Mouse (Mus musculus) lung, adult 2 months (tissue): Measurements from ENCODE around the gene Gsg1l2. TPM values are rescaled to one million over a fixed set of nuclear protein-coding genes. Genes with fewer than 3 reads are reported as not detected.
A peak's percentile ranks its signal among the peaks of the same experiment; 100 is the strongest.

Experiments used
- DNase-seq: peaks from one replicate; pipeline ENCODE4 v3.0.0; 2022
- H3K4me1 ChIP-seq: fragments of 200-500 bp; 2 replicates; pipeline ENCODE4 v1.6.1; 2011; ENCODE audit warnings: low read length; ENCODE audit not compliant: control insufficient read depth, insufficient read depth
- H3K4me3 ChIP-seq: fragments of 200-500 bp; replicated peaks from 2 replicates; pipeline ENCODE3; 2011; ENCODE audit warnings: low read depth, mild to moderate bottlenecking, control low read depth, low read length; ENCODE audit errors: extremely low read depth
- CTCF ChIP-seq: fragments of 200-500 bp; IDR thresholded peaks from 2 replicates; pipeline ENCODE4 v1.5.1; 2011; ENCODE audit warnings: mild to moderate bottlenecking, low read length, control low read depth; ENCODE audit not compliant: insufficient read depth
- POLR2A ChIP-seq: fragments of 200-500 bp; IDR thresholded peaks from 2 replicates; pipeline ENCODE4 v1.6.1; 2011; ENCODE audit warnings: low read depth, mild to moderate bottlenecking, control low read depth, low read length, borderline replicate concordance; ENCODE audit errors: extremely low read depth
- WGBS: fragments of 180-500 bp; shearing (Covaris S2); methylation state at CpG from one replicate; pipeline ENCODE4 v1.1.7; 2018; 5-methylcytosine and 5-hydroxymethylcytosine counted together
- polyA plus RNA-seq: library from polyadenylated mRNA; depleted of rRNA; stranded (reverse); fragments of >200 nt; gene quantifications from 2 replicates; pipeline ENCODE4 v1.2.3, GENCODE M21; 2012

Gene Gsg1l2
- polyA plus RNA-seq, 1 experiment, result not detected

- no peak for TF ChIP-seq POLR2A
- TF ChIP-seq CTCF, result no peak; the same call in 1 of the 2 replicates
- Histone ChIP-seq H3K4me3 (no peak overlapping the region), H3K4me1 (no peaks in the 10 kb centered on the region)
- WGBS, result 57% methylated on average over 15 of the region's 15 CpGs
- DNase-seq, result no peak
Observed at GRCm38 (mm10) chr11:67757373-67758167, 16.8 kb upstream of the Gsg1l2 start.

DNA sequence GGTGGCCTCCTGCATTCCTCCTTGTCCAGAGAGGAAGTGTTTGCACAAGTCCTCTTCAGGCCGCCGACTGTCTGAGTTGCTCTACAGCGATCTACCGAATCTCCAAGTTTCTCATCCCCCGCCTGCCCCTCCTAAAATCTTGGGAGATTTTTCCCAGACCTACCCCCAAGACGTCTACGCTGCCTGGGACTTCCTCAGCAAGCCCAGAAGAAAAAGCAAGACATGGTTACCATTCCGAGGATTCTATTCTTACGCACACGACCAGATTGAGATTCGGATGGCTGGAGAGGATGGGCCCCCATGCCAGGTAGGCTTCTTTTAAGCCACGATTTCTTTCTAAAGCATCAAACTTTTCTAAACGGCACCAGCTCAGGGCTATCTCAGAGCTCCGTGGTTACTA is 3.4 kb upstream of the Gsg1l2 start, which contains the start of gene Glp2r:
Gene Glp2r (minus strand): TSS at position 101 of the 400 bp plus-strand sequence.
- H3K4me3 ChIP-seq, result no peak within 1 kb of the TSS
- 59% methylated on average over 14 of the region's 14 CpGs for WGBS
- DNase-seq, result no peak
- no peaks in the 10 kb centered on the region for H3K4me1 ChIP-seq
- TF ChIP-seq POLR2A (no peak), CTCF (no peak)

GRCm38 (mm10) chr11:67771691-67772090 is 2.7 kb upstream of the Gsg1l2 start:
- TF ChIP-seq POLR2A (no peak), CTCF (no peak)
- H3K4me3 ChIP-seq, result no peak overlapping the region
- DNase-seq, result no peak
- WGBS, result 71% methylated on average over 2 of the region's 2 CpGs
- no peaks in the 10 kb centered on the region for H3K4me1 ChIP-seq

DNA sequence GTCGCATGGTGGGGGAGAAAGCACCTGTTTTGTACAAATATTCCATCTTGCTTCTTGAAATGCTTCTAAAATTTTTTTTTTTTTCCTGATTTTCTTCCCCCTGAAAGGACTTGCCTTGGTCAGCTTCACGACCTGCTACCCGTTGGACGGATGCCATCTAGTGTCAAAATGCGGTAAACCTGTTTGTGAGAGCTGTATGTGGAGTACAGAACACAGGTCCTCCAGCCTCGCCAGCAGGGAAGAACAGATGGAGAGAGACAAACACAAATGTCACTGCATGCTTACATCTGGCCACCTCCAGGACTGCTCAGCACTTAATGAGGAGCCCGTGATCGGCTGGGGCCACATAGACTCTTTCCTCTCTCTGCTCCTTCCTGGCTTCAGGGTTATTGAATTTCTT is 1.8 kb upstream of the Gsg1l2 start:
- DNase-seq, result no peak
- WGBS, result 17% methylated on average over 8 of the region's 8 CpGs
- H3K4me1 ChIP-seq, result no peaks in the 10 kb centered on the region
- H3K4me3 ChIP-seq, result no peak overlapping the region
- TF ChIP-seq CTCF, result no peak
- TF ChIP-seq POLR2A, result no peak

DNA sequence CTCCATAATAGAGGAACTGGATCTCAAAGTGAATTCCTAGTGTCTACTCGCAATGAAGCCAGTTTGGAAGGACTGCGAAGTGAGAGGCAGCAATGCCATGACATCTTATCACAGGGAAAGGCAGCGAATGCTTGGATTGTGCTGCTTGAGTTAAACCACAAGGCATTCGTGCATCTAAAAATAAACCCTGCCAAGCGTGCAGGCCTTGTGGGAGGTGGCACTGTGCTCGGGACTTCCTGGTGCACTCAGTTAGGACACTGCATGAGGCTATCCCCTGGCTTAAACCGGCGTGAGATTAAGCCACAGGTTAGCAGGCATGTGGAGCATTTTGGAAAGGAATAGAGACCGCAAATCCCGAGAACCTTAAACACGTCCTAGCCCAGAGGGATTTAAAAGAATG is 15.8 kb downstream of the Gsg1l2 start:
- no peaks in the 10 kb centered on the region for H3K4me1 ChIP-seq
- TF ChIP-seq POLR2A (no peak), CTCF (no peak)
- WGBS, result 57% methylated on average over 11 of the region's 11 CpGs
- DNase-seq, result no peak
- H3K4me3 ChIP-seq, result no peak overlapping the region

DNA sequence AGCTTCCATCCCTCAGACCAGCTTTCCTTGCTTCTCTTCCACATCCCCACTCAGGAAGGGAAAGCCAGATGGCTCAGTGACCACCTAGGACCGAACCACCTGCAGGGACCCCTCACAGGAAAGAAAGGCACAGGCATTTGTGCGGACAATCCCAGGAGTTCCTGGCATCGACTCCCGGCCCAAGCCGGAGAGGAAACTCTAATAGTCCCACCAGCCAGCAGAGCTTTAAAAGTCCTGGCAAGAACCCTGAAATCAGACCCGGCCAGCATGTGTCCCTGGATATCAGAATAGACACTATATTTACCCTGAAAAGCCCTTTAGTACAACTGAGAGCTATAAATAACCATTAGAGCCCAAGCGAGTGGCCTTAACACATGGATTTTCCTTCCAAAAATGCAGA is 23.5 kb downstream of the Gsg1l2 start, which contains the start of gene Dhrs7c:
Gene Dhrs7c (plus strand): TSS at position 257 of the 400 bp plus-strand sequence.
- 58% methylated on average over 7 of the region's 7 CpGs for WGBS
- no peak for DNase-seq
- no peak for TF ChIP-seq POLR2A
- TF ChIP-seq CTCF, result no peak
- Histone ChIP-seq H3K4me1 (no peaks in the 10 kb centered on the region), H3K4me3 (no peak within 1 kb of the TSS)

GRCm38 (mm10) chr11:67800130-67800723 is 25.8 kb downstream of the Gsg1l2 start:
- Histone ChIP-seq H3K4me1 (no peaks in the 10 kb centered on the region), H3K4me3 (no peak overlapping the region)

DNA sequence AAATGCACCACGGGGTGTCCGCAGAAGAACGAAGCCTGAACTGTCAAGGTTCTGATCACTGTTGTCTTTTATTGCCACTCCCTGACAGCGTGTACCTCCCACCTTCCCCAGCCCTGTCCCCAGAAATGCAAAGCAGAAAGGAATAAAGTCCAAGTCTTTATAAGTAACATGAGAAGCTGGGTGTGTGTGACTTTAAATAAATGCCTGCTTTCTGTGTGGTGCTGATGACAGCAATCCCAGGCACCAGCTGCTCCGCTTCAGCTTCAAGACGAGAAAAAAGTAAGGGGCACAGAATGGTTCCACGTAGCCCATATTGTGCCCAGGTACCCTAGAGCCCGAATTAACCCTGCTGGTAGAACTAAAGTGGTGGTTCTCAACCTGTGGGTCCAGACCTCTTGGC is 26.8 kb downstream of the Gsg1l2 start:
- DNase-seq, result no peak
- Histone ChIP-seq H3K4me3 (no peak overlapping the region), H3K4me1 (no peaks in the 10 kb centered on the region)
- 60% methylated on average over 8 of the region's 8 CpGs for WGBS
- TF ChIP-seq POLR2A (no peak), CTCF (no peak)

More at GRCm38 (mm10) chr11:67800130-67800723, 25.8 kb downstream of the Gsg1l2 start:
- no peak for DNase-seq
- TF ChIP-seq POLR2A, result no peak
- no peak for TF ChIP-seq CTCF

DNA sequence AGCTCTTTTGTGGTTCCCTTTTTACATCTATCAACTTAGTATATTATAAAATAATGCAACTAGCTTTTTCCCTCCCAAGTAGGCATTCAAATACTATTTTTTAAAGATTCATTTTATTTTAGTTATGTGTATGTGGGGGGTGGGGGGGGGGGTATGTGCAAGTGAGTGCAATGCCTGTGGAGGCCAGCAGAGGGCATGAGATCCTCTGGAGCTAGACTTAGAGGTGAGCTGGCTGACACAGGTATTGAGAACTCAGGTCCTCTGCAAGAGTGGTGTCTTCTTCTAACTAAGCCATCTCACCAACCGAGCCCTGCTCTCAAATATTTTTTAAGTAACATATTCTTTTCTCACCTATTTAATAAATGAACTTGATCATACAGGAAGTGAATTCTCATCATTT is 31.1 kb downstream of the Gsg1l2 start:
- WGBS, result 97% methylated on average over 1 of the region's 1 CpGs
- TF ChIP-seq POLR2A (no peak), CTCF (0 out of 2 replicates have a peak, but pooled peaks have one; percentile 14)
- DNase-seq, result no peak
- Histone ChIP-seq H3K4me1 (no peaks in the 10 kb centered on the region), H3K4me3 (no peak overlapping the region)

- no peak for TF ChIP-seq CTCF
- TF ChIP-seq POLR2A, result no peak
- WGBS, result 78% methylated on average over 11 of the region's 11 CpGs
- Histone ChIP-seq H3K4me1 (no peaks in the 10 kb centered on the region), H3K4me3 (no peak overlapping the region)
- DNase-seq, result no peak
Observed at GRCm38 (mm10) chr11:67806832-67807597, 32.6 kb downstream of the Gsg1l2 start.
